Mouse (Mus musculus) hindbrain, embryonic 10.5 days (tissue): ENCODE results near the gene Lyg2. TPM values are rescaled to one million over a fixed set of nuclear protein-coding genes. Genes with fewer than 3 reads are reported as not detected.
A peak's percentile ranks its signal among the peaks of the same experiment; 100 is the strongest.

Experiments
- DNase-seq: peaks from one replicate; pipeline ENCODE4 v3.0.0-alpha.2; 2017; ENCODE audit warnings: low spot score
- H3K27ac ChIP-seq: fragments of 300-500 bp; sonication (generic); 2 replicates; pipeline ENCODE4 v1.5.1; 2016; ENCODE audit warnings: mild to moderate bottlenecking, moderate library complexity
- H3K27me3 ChIP-seq: fragments of 300-500 bp; sonication (generic); 2 replicates; pipeline ENCODE4 v1.6.1; 2016; ENCODE audit warnings: mild to moderate bottlenecking; ENCODE audit not compliant: poor library complexity, insufficient read depth, severe bottlenecking
- H3K36me3 ChIP-seq: fragments of 300-500 bp; sonication (generic); 2 replicates; pipeline ENCODE4 v1.6.1; 2016; ENCODE audit warnings: mild to moderate bottlenecking, moderate library complexity
- H3K4me1 ChIP-seq: fragments of 300-500 bp; sonication (generic); replicated peaks from 2 replicates; pipeline ENCODE4 v1.6.1; 2016; ENCODE audit warnings: mild to moderate bottlenecking
- H3K4me3 ChIP-seq: fragments of 300-500 bp; sonication (generic); 2 replicates; pipeline ENCODE4 v1.5.1; 2016; ENCODE audit warnings: mild to moderate bottlenecking, moderate library complexity
- H3K9me3 ChIP-seq: fragments of 300-500 bp; sonication (generic); 2 replicates; pipeline ENCODE4 v1.6.1; 2016; ENCODE audit warnings: mild to moderate bottlenecking, moderate library complexity
- WGBS: fragments of 180-500 bp; shearing (Covaris S2); methylation state at CpG from one replicate; pipeline ENCODE4 v1.1.7; 2016; 5-methylcytosine and 5-hydroxymethylcytosine counted together
- polyA plus RNA-seq: library from polyadenylated mRNA; unstranded; fragments of >200 nt; fragmentation: Nextera tagmentation; extraction: Ambion mirVana; gene quantifications from 2 replicates; pipeline ENCODE4 v1.2.1, GENCODE M21; 2016

Gene Lyg2
- polyA plus RNA-seq, 1 experiment from 2014 or later, result not detected

GRCm38 (mm10) chr1:37917666-37918065, 1.4 kb upstream of the Lyg2 start:
- H3K9me3 ChIP-seq, result no peaks in the 10 kb centered on the region
- DNase-seq, result no peak
- WGBS, result 85% methylated on average over 13 of the region's 13 CpGs

GRCm38 (mm10) chr1:37912751-37913150, 3.5 kb downstream of the Lyg2 start:
- no peaks in the 10 kb centered on the region for H3K36me3 ChIP-seq
- H3K4me1 ChIP-seq, result no peaks in the 10 kb centered on the region
- 85% methylated on average over 2 of the region's 2 CpGs for WGBS
- no peak overlapping the region for H3K27ac ChIP-seq
- DNase-seq, result no peak
- H3K27me3 ChIP-seq, result no peaks in the 10 kb centered on the region
- H3K4me3 ChIP-seq, result no peak overlapping the region
- no peaks in the 10 kb centered on the region for H3K9me3 ChIP-seq

More at GRCm38 (mm10) chr1:37917666-37918065, 1.4 kb upstream of the Lyg2 start:
- Histone ChIP-seq H3K27ac (no peak overlapping the region), H3K27me3 (no peaks in the 10 kb centered on the region), H3K36me3 (no peaks in the 10 kb centered on the region), H3K4me1 (no peaks in the 10 kb centered on the region), H3K4me3 (no peak overlapping the region)

GRCm38 (mm10) chr1:37903178-37903577, 13.1 kb downstream of the Lyg2 start:
- no peaks in the 10 kb centered on the region for H3K9me3 ChIP-seq
- H3K27me3 ChIP-seq, result no peaks in the 10 kb centered on the region
- no peak overlapping the region for H3K27ac ChIP-seq
- no peak overlapping the region for H3K4me3 ChIP-seq
- H3K36me3 ChIP-seq, result peaks cover 26% of the 10 kb centered on the region
- WGBS, result 38% methylated on average over 6 of the region's 6 CpGs
- peak; percentile 21 for DNase-seq
- no peaks in the 10 kb centered on the region for H3K4me1 ChIP-seq

GRCm38 (mm10) chr1:37900288-37900687, 16.0 kb downstream of the Lyg2 start:
- H3K4me3 ChIP-seq, result no peak overlapping the region
- no peaks in the 10 kb centered on the region for H3K9me3 ChIP-seq
- no peaks in the 10 kb centered on the region for H3K4me1 ChIP-seq
- no peak for DNase-seq
- 54% methylated on average over 6 of the region's 6 CpGs for WGBS
- no peaks in the 10 kb centered on the region for H3K27me3 ChIP-seq
- H3K36me3 ChIP-seq, result peaks cover 55% of the 10 kb centered on the region
- no peak overlapping the region for H3K27ac ChIP-seq

GRCm38 (mm10) chr1:37899816-37900215, 16.5 kb downstream of the Lyg2 start:
- H3K27me3 ChIP-seq, result no peaks in the 10 kb centered on the region
- 86% methylated on average over 4 of the region's 4 CpGs for WGBS
- H3K4me1 ChIP-seq, result no peaks in the 10 kb centered on the region
- no peak overlapping the region for H3K27ac ChIP-seq
- H3K9me3 ChIP-seq, result no peaks in the 10 kb centered on the region
- DNase-seq, result no peak
- H3K4me3 ChIP-seq, result no peak overlapping the region
- H3K36me3 ChIP-seq, result peaks cover 59% of the 10 kb centered on the region

GRCm38 (mm10) chr1:37894606-37895005, 21.7 kb downstream of the Lyg2 start:
- Histone ChIP-seq H3K9me3 (no peaks in the 10 kb centered on the region), H3K4me1 (peaks cover 14% of the 10 kb centered on the region), H3K36me3 (peaks cover 60% of the 10 kb centered on the region), H3K27me3 (no peaks in the 10 kb centered on the region), H3K27ac (no peak overlapping the region), H3K4me3 (no peak overlapping the region)
- no peak for DNase-seq

- H3K9me3 ChIP-seq, result no peaks in the 10 kb centered on the region
- H3K4me3 ChIP-seq, result peak overlapping the region; percentile 75
- H3K4me1 ChIP-seq, result peaks cover 21% of the 10 kb centered on the region
- DNase-seq, result no peak
- H3K36me3 ChIP-seq, result peaks cover 28% of the 10 kb centered on the region
- no peak overlapping the region for H3K27ac ChIP-seq
- H3K27me3 ChIP-seq, result no peaks in the 10 kb centered on the region
- WGBS, result 80% methylated on average over 3 of the region's 3 CpGs
These were observed 24.9 kb downstream of the Lyg2 start for GRCm38 (mm10) chr1:37891400-37891799.

GRCm38 (mm10) chr1:37890025-37890652, 26.2 kb downstream of the Lyg2 start, which contains the start of the genes Mitd1 and Mrpl30:
Gene Mitd1 (minus strand): TSS chr1:37890411.
Gene Mrpl30 (plus strand): TSS chr1:37890477.
- H3K27me3 ChIP-seq, result no peaks in the 10 kb centered on the region
- under 1% methylated on average over 41 of the region's 41 CpGs for WGBS
- peaks cover 21% of the 10 kb centered on the region for H3K4me1 ChIP-seq
- peaks cover 16% of the 10 kb centered on the region for H3K36me3 ChIP-seq
- DNase-seq, result peak; percentile 90
- peak within 1 kb of the TSS; percentile 85 for H3K27ac ChIP-seq
- H3K9me3 ChIP-seq, result no peaks in the 10 kb centered on the region
- H3K4me3 ChIP-seq, result peak within 1 kb of the TSS; percentile 75

GRCm38 (mm10) chr1:37889206-37889605, 27.1 kb downstream of the Lyg2 start:
- H3K4me3 ChIP-seq, result peak overlapping the region; percentile 75
- H3K9me3 ChIP-seq, result no peaks in the 10 kb centered on the region
- H3K36me3 ChIP-seq, result peaks cover 15% of the 10 kb centered on the region
- 81% methylated on average over 7 of the region's 7 CpGs for WGBS
- H3K4me1 ChIP-seq, result peaks cover 21% of the 10 kb centered on the region
- H3K27me3 ChIP-seq, result no peaks in the 10 kb centered on the region
- H3K27ac ChIP-seq, result no peak overlapping the region
- DNase-seq, result no peak

- 76% methylated on average over 4 of the region's 4 CpGs for WGBS
- no peak overlapping the region for H3K27ac ChIP-seq
- no peak overlapping the region for H3K4me3 ChIP-seq
- H3K4me1 ChIP-seq, result peaks cover 5% of the 10 kb centered on the region
- peaks cover 51% of the 10 kb centered on the region for H3K36me3 ChIP-seq
- no peaks in the 10 kb centered on the region for H3K27me3 ChIP-seq
- DNase-seq, result no peak
- no peaks in the 10 kb centered on the region for H3K9me3 ChIP-seq
These were observed 31.8 kb downstream of the Lyg2 start for GRCm38 (mm10) chr1:37884451-37884850.

GRCm38 (mm10) chr1:37883411-37883810, 32.9 kb downstream of the Lyg2 start:
- Histone ChIP-seq H3K27ac (no peak overlapping the region), H3K4me3 (no peak overlapping the region), H3K4me1 (no peaks in the 10 kb centered on the region), H3K9me3 (no peaks in the 10 kb centered on the region), H3K27me3 (no peaks in the 10 kb centered on the region), H3K36me3 (peaks cover 61% of the 10 kb centered on the region)
- DNase-seq, result no peak
- 92% methylated on average over 4 of the region's 4 CpGs for WGBS

- DNase-seq, result no peak
- Histone ChIP-seq H3K4me3 (no peak overlapping the region), H3K36me3 (peaks cover 78% of the 10 kb centered on the region), H3K27me3 (no peaks in the 10 kb centered on the region), H3K4me1 (peaks cover 4% of the 10 kb centered on the region; the same call in 1 of the 2 replicates), H3K27ac (no peak overlapping the region), H3K9me3 (peaks cover 12% of the 10 kb centered on the region; the same call in 1 of the 2 replicates)
- 94% methylated on average over 13 of the region's 13 CpGs for WGBS
These were observed 38.4 kb downstream of the Lyg2 start for GRCm38 (mm10) chr1:37877736-37878460.

- Histone ChIP-seq H3K27ac (no peak overlapping the region), H3K4me1 (peaks cover 15% of the 10 kb centered on the region), H3K36me3 (peaks cover 36% of the 10 kb centered on the region), H3K4me3 (peak overlapping the region; percentile 67), H3K9me3 (peaks cover 12% of the 10 kb centered on the region; the same call in 1 of the 2 replicates), H3K27me3 (peaks cover 6% of the 10 kb centered on the region; the same call in 1 of the 2 replicates)
- 93% methylated on average over 4 of the region's 4 CpGs for WGBS
- no peak for DNase-seq
These were observed 43.1 kb downstream of the Lyg2 start for GRCm38 (mm10) chr1:37873157-37873556.
